In genomic region chr1:20306116-20306515, GRCm38 (mm10) we compare ENCODE assay signal across 14 mouse cellular contexts.
DNase-seq lines count a peak whose midpoint lies in the region; ATAC-seq and TF ChIP-seq lines count a peak whose summit lies in the region.
"Had no signal": no experiment of that assay in that cellular context is flagged by ENCODE, and none has a peak within 500 bp of the region (broad histone marks: within the 10 kb centered on the region; RNA-seq: fewer than 3 reads in every experiment).

No protein-coding gene starts in this region.

- H3K4me1 ChIP-seq in forebrain, postnatal 0 days (ENCODE audit: insufficient read depth), result peaks cover 10% of the 10 kb centered on the region; the same call in 1 of the 2 replicates
- H3K4me1 ChIP-seq in forebrain, embryonic 12.5 days, result peaks cover 21% of the 10 kb centered on the region
- H3K4me1 ChIP-seq: limb, embryonic 13.5 days had no signal

- no peak overlapping the region for H3K9ac ChIP-seq in forebrain, postnatal 0 days
- H3K9ac ChIP-seq in forebrain, embryonic 12.5 days, result no peak overlapping the region
- H3K9ac ChIP-seq: limb, embryonic 13.5 days had no signal

- peak; percentile 21 for DNase-seq in forebrain, postnatal 0 days
- DNase-seq in layer of hippocampus, postnatal 10 days (ENCODE audit: low spot score in 2 of 2), result peak; percentile 20 to 33
- DNase-seq in layer of hippocampus, postnatal 25 days (ENCODE audit: extremely low spot score in 1 of 2, low spot score in 1 of 2), result no peak
- peak; percentile 17 for DNase-seq in 3T3-L1 (ENCODE audit: low read depth, low spot score)
- peak; percentile 50 for DNase-seq in embryo, embryonic 11 days
- no peak for DNase-seq in spleen, adult 18-20 months
- no peak for DNase-seq in spleen, postnatal 4 days (ENCODE audit: low spot score in 2 of 2)
- DNase-seq: cerebellum, adult 8-10 months; layer of hippocampus, adult 9-11 months; lung, postnatal 14 days; right cerebral cortex, postnatal 14 days had no signal

- H3K27ac ChIP-seq in forebrain, postnatal 0 days (ENCODE audit: low read depth, low read length), result no peak overlapping the region
- H3K27ac ChIP-seq in forebrain, embryonic 12.5 days, result no peak overlapping the region
- H3K27ac ChIP-seq: limb, embryonic 13.5 days had no signal

- H3K36me3 ChIP-seq in forebrain, postnatal 0 days (ENCODE audit: insufficient read depth), result no peaks in the 10 kb centered on the region
- H3K36me3 ChIP-seq in forebrain, embryonic 12.5 days (replicated peaks), result no peaks in the 10 kb centered on the region
- H3K36me3 ChIP-seq: G1E; limb, embryonic 13.5 days had no signal

- ATAC-seq in forebrain, postnatal 0 days, result peak; percentile 23; the same call in 1 of the 2 replicates
- ATAC-seq in forebrain, embryonic 12.5 days (ENCODE audit: low FRiP score), result no peak

- TF ChIP-seq CTCF in forebrain, postnatal 0 days (IDR thresholded peaks at IDR 0.05; ENCODE audit: low read depth), result peak; percentile 55

- H3K4me2 ChIP-seq in forebrain, postnatal 0 days (ENCODE audit: low read depth), result no peak overlapping the region
- no peak overlapping the region for H3K4me2 ChIP-seq in forebrain, embryonic 12.5 days
- H3K4me2 ChIP-seq: limb, embryonic 13.5 days had no signal

- H3K9me3 ChIP-seq in forebrain, postnatal 0 days (ENCODE audit: low read length), result no peaks in the 10 kb centered on the region
- no peaks in the 10 kb centered on the region for H3K9me3 ChIP-seq in forebrain, embryonic 12.5 days
- H3K9me3 ChIP-seq: G1E; limb, embryonic 13.5 days had no signal

- H3K27me3 ChIP-seq in forebrain, postnatal 0 days (ENCODE audit: insufficient read depth, low read length), result no peaks in the 10 kb centered on the region
- H3K27me3 ChIP-seq in forebrain, embryonic 12.5 days, result no peaks in the 10 kb centered on the region; the same call in 1 of the 2 replicates
- H3K27me3 ChIP-seq: limb, embryonic 13.5 days had no signal

- no peak overlapping the region for H3K4me3 ChIP-seq in forebrain, postnatal 0 days (ENCODE audit: low read depth, low read length)
- no peak overlapping the region for H3K4me3 ChIP-seq in forebrain, embryonic 12.5 days (replicated peaks)
- H3K4me3 ChIP-seq: limb, embryonic 13.5 days had no signal

- WGBS in forebrain, postnatal 0 days, result 64% methylated on average over 3 of the region's 3 CpGs
- WGBS in forebrain, embryonic 12.5 days, result 54% methylated on average over 3 of the region's 3 CpGs

Comparison
In these comparisons a context has a peak if more than half of its experiments do, and no peak if none do; other contexts are left out.
1. DNase-seq: peak in forebrain, postnatal 0 days (single experiment), layer of hippocampus, postnatal 10 days (2 of 2), 3T3-L1 (single experiment) and embryo, embryonic 11 days (single experiment); none in layer of hippocampus, postnatal 25 days (0 of 2), spleen, adult 18-20 months (0 of 2) and spleen, postnatal 4 days (0 of 2).